Mouse (Mus musculus) lung, embryonic 15.5 days (tissue): ENCODE measurements around the gene Ptpn11. TPM values are rescaled to one million over a fixed set of nuclear protein-coding genes. Genes with fewer than 3 reads are reported as not detected.
A peak's percentile ranks its signal among the peaks of the same experiment; 100 is the strongest.
"Not testable (repeated sequence)": the region's sequence is repeated elsewhere in the genome, so short reads cannot be mapped to it uniquely, and the experiment has no call there.

Experiments used
- ATAC-seq: fragments of 200-750 bp; cut with Nextera tagmentation; 2 replicates; pipeline ENCODE4 v1.8.0; 2017; ENCODE audit warnings: moderate number of reproducible peaks, borderline replicate concordance; ENCODE audit not compliant: low FRiP score, low TSS enrichment; ENCODE audit errors: extremely low read depth
- H3K27ac ChIP-seq: fragments of 300-500 bp; sonication (generic); 2 replicates; pipeline ENCODE4 v1.5.1; 2015; ENCODE audit warnings: moderate library complexity, mild to moderate bottlenecking, inconsistent platforms
- H3K27me3 ChIP-seq: fragments of 300-500 bp; sonication (generic); 2 replicates; pipeline ENCODE4 v1.6.1; 2015; ENCODE audit warnings: inconsistent platforms
- H3K36me3 ChIP-seq: fragments of 300-500 bp; sonication (generic); 2 replicates; pipeline ENCODE4 v1.6.1; 2015; ENCODE audit warnings: inconsistent platforms
- H3K4me1 ChIP-seq: fragments of 300-500 bp; sonication (generic); 2 replicates; pipeline ENCODE4 v1.6.1; 2015; ENCODE audit warnings: inconsistent platforms
- H3K4me2 ChIP-seq: fragments of 300-500 bp; sonication (generic); 2 replicates; pipeline ENCODE4 v1.6.1; 2015; ENCODE audit warnings: inconsistent platforms, mild to moderate bottlenecking, moderate library complexity
- H3K4me3 ChIP-seq: fragments of 300-500 bp; sonication (generic); 2 replicates; pipeline ENCODE4 v1.5.1; 2015; ENCODE audit warnings: mild to moderate bottlenecking, inconsistent platforms
- H3K9ac ChIP-seq: fragments of 300-500 bp; sonication (generic); 2 replicates; pipeline ENCODE4 v1.6.1; 2015; ENCODE audit warnings: inconsistent platforms
- H3K9me3 ChIP-seq: fragments of 300-500 bp; sonication (generic); 2 replicates; pipeline ENCODE4 v1.6.1; 2016; ENCODE audit warnings: inconsistent platforms
- WGBS: fragments of 180-500 bp; shearing (Covaris S2); methylation state at CpG from one replicate; pipeline ENCODE4 v1.1.7; 2015; 5-methylcytosine and 5-hydroxymethylcytosine counted together
- polyA plus RNA-seq: library from polyadenylated mRNA; unstranded; fragments of >200 nt; fragmentation: Nextera tagmentation; extraction: Ambion mirVana; gene quantifications from 2 replicates; pipeline ENCODE4 v1.2.1, GENCODE M21; 2015

The Ptpn11 gene
- polyA plus RNA-seq, 1 experiment from 2014 or later: 20.8 TPM

DNA sequence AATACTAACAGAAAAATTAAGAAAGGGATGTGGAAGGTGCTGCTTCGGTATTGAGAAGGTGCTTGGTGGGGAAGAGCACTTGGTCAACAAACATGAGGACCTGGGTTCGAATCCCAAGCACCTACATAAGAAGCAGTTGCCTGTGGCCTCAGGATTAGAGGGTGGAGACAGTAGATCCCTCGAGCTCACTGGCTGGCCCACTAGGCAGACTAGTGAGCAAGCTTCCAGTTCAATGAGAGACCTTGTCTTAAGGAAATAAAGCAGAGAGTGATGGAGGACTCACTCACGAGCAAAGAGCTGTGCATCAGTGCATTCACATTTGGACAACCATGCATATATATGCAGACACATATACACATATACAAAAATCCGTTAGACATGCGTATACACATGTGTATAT is 20.9 kb upstream of the Ptpn11 start:
- WGBS: 91% methylated on average over 6 of the region's 6 CpGs
- Histone ChIP-seq H3K4me1 (peaks cover 7% of the 10 kb centered on the region; the same call in 1 of the 2 replicates), H3K9ac (no peak overlapping the region), H3K27ac (no peak overlapping the region), H3K4me2 (no peak overlapping the region), H3K4me3 (no peak overlapping the region), H3K27me3 (no peaks in the 10 kb centered on the region), H3K9me3 (no peaks in the 10 kb centered on the region), H3K36me3 (peaks cover 62% of the 10 kb centered on the region)
- no peak for ATAC-seq

DNA sequence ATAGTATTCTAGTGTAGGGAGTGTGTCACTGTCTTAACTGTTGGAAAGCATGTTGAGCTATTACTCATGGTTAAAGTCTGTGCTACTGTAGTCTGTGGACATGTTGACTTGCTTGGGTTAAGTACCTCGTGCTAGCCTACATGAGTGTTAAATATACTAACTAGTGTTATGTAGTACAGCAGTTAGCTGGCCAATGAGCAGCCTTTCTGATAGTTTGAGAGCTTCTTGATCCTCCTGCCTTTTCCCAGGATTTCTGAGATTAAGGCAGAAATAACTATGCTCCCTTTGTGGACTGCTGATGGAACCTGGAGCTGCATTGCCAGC is 19.4 kb upstream of the Ptpn11 start:
- no peak overlapping the region for H3K4me2 ChIP-seq
- WGBS: 78% methylated on average over 1 of the region's 1 CpGs
- H3K9me3 ChIP-seq: no peaks in the 10 kb centered on the region
- peaks cover 22% of the 10 kb centered on the region for H3K4me1 ChIP-seq
- peaks cover 78% of the 10 kb centered on the region for H3K36me3 ChIP-seq
- no peak overlapping the region for H3K27ac ChIP-seq
- no peak for ATAC-seq
- H3K4me3 ChIP-seq: no peak overlapping the region
- no peak overlapping the region for H3K9ac ChIP-seq
- no peaks in the 10 kb centered on the region for H3K27me3 ChIP-seq

DNA sequence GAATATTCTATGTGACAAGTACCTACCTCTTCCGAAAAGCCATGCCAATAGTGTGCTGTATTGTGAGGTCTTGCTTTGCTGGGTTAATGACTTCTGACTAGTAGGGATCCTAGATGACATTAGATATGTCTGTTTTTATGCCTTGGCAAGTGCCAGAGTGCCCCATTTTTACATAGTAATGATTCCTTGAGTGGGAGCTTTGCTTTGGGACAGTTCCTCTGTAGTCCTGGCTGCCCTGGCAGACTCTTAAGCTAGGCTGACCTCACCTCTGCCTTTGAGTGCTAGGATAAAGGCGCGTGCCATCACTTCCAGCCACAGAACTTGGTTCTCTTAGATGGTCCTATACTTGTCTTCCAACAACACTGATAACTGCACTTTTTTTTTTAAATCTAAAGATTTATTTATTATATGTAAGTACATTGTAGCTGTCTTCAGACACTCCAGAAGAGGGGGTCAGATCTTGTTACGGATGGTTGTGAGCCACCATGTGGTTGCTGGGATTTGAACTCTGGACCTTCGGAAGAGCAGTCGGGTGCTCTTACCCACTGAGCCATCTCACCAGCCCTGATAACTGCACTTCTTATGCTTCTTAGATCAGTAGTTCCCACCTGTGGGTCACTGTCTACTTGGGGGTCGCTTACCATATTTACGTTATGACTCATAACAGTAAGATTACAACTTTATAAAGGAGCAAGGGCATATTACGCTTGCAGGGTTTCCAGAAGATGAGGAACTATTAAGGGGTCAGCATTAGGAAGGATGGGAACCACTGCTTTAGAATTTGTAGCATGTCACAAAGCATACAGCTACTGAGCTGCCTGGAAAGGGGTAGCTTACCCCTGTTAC is 18.8 kb upstream of the Ptpn11 start:
- H3K9me3 ChIP-seq: no peaks in the 10 kb centered on the region
- H3K4me1 ChIP-seq: peaks cover 25% of the 10 kb centered on the region
- H3K4me2 ChIP-seq: no peak overlapping the region
- no peak overlapping the region for H3K27ac ChIP-seq
- ATAC-seq: no peak
- no peak overlapping the region for H3K4me3 ChIP-seq
- H3K36me3 ChIP-seq: peaks cover 79% of the 10 kb centered on the region
- no peaks in the 10 kb centered on the region for H3K27me3 ChIP-seq
- WGBS: 76% methylated on average over 9 of the region's 9 CpGs
- H3K9ac ChIP-seq: no peak overlapping the region

GRCm38 (mm10) chr5:121206984-121207383 is 15.8 kb upstream of the Ptpn11 start:
- Histone ChIP-seq H3K9ac (no peak overlapping the region), H3K27ac (no peak overlapping the region), H3K9me3 (no peaks in the 10 kb centered on the region), H3K4me1 (peaks cover 25% of the 10 kb centered on the region), H3K27me3 (no peaks in the 10 kb centered on the region), H3K4me2 (no peak overlapping the region), H3K4me3 (no peak overlapping the region), H3K36me3 (peaks cover 65% of the 10 kb centered on the region)
- ATAC-seq: no peak
- 56% methylated on average over 3 of the region's 3 CpGs for WGBS

DNA sequence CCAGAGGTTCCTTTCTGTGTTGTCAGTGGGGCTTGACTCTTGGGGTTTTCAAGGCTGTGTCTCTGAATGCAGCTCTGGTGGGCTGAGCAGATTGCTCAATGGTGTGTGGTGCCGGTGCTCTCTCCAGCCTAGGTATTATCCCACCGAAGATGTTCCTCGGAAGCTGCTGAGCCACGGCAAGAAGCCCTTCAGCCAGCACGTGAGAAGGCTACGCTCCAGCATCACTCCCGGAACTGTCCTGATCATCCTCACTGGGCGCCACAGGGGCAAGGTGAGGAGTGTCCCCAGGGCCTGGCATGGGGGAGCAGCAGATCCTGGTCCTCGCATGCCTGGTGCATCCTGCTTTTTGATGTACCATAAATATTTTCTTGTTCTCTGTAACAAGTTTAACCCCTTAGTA is 15.3 kb upstream of the Ptpn11 start:
- Histone ChIP-seq H3K27ac (no peak overlapping the region), H3K4me2 (peak overlapping the region; percentile 69; the same call in 1 of the 2 replicates), H3K9me3 (no peaks in the 10 kb centered on the region), H3K4me1 (peaks cover 25% of the 10 kb centered on the region), H3K9ac (peak overlapping the region; percentile 99), H3K27me3 (no peaks in the 10 kb centered on the region), H3K36me3 (peaks cover 61% of the 10 kb centered on the region), H3K4me3 (peak overlapping the region; percentile 97; the same call in 1 of the 2 replicates)
- WGBS: 70% methylated on average over 9 of the region's 9 CpGs
- ATAC-seq: no peak

GRCm38 (mm10) chr5:121205537-121206130 is 14.4 kb upstream of the Ptpn11 start:
- H3K9me3 ChIP-seq, ATAC-seq, H3K27ac ChIP-seq, H3K27me3 ChIP-seq: not testable (repeated sequence)
- WGBS: 62% methylated on average over 8 of the region's 10 CpGs
- Histone ChIP-seq H3K4me1 (peaks cover 25% of the 10 kb centered on the region), H3K4me3 (peak overlapping the region; percentile 97), H3K36me3 (peaks cover 52% of the 10 kb centered on the region), H3K9ac (peak overlapping the region; percentile 99), H3K4me2 (peak overlapping the region; percentile 69)

DNA sequence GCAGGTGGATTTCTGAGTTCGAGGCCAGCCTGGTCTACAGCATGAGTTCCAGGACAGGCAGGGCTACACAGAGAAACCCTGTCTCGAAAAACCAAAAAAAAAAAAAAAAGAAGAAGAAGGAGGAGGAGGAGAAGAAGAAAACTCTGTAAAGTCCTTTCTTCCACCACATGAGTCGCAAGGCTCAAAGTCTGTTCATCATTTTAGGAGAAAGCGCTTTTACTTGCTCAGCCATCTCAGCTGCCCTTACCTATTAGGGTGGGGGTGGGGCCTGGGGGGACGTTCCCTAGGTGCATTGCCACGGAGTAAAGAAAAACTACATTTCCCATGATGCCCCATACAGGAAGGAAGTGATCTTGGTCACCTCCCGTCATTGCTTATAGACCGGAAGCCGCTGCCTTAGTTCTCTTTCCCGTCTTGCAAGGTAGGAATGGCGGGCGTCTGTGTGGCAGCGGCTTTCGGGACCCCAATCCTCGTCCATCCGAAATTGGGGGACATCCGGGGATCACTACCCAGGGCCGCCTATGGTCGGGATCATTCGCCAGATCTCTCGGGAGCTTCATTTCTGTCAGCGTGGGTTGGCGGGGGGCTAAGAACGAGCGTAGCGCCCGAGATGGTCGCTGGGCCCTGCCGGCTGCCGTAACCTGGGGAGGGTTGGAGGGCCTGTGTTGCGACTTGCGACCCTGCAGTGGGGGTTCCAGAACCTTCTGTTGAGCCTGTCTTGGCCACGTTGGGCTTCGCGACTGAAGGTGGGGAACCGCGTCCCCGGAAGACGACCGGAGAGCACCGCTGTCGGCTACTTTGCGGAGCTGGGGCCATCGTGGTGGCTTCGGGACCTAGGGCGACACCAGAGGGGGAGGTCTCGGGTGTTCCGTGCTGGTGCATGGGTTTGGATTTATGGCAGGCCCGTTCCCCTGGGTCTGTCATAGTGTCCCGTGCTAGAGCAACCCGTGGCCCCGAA is 13.2 kb upstream of the Ptpn11 start, which contains the start of gene Rpl6:
TSS of gene Rpl6 (plus strand) at position 350 of the 958 bp plus-strand sequence.
- Histone ChIP-seq H3K36me3 (peaks cover 40% of the 10 kb centered on the region), H3K4me2 (peak within 1 kb of the TSS; percentile 69), H3K4me3 (peak within 1 kb of the TSS; percentile 97), H3K4me1 (peaks cover 25% of the 10 kb centered on the region), H3K27me3 (no peaks in the 10 kb centered on the region), H3K27ac (peak within 1 kb of the TSS; percentile 61), H3K9me3 (no peaks in the 10 kb centered on the region), H3K9ac (peak within 1 kb of the TSS; percentile 99)
- WGBS: under 1% methylated on average over 52 of the region's 52 CpGs
- peak; percentile 88 for ATAC-seq

- Histone ChIP-seq H3K4me2 (no peak overlapping the region), H3K9ac (no peak overlapping the region), H3K9me3 (no peaks in the 10 kb centered on the region), H3K36me3 (peaks cover 20% of the 10 kb centered on the region), H3K27me3 (no peaks in the 10 kb centered on the region), H3K4me1 (peaks cover 19% of the 10 kb centered on the region), H3K4me3 (no peak overlapping the region), H3K27ac (no peak overlapping the region)
- 77% methylated on average over 1 of the region's 1 CpGs for WGBS
- ATAC-seq: no peak
Observed at GRCm38 (mm10) chr5:121202467-121202866, 11.3 kb upstream of the Ptpn11 start.

- H3K4me2 ChIP-seq: no peak overlapping the region
- no peak overlapping the region for H3K27ac ChIP-seq
- H3K9me3 ChIP-seq: no peaks in the 10 kb centered on the region
- peaks cover 14% of the 10 kb centered on the region for H3K4me1 ChIP-seq
- no peak for ATAC-seq
- no peak overlapping the region for H3K4me3 ChIP-seq
- no peak overlapping the region for H3K9ac ChIP-seq
- H3K27me3 ChIP-seq: no peaks in the 10 kb centered on the region
- peaks cover 13% of the 10 kb centered on the region for H3K36me3 ChIP-seq
- 41% methylated on average over 3 of the region's 3 CpGs for WGBS
Observed at GRCm38 (mm10) chr5:121201739-121202138, 10.5 kb upstream of the Ptpn11 start.

- no peak overlapping the region for H3K27ac ChIP-seq
- WGBS: 81% methylated on average over 5 of the region's 5 CpGs
- no peak overlapping the region for H3K4me3 ChIP-seq
- no peak overlapping the region for H3K9ac ChIP-seq
- H3K36me3 ChIP-seq: no peaks in the 10 kb centered on the region
- no peak overlapping the region for H3K4me2 ChIP-seq
- no peaks in the 10 kb centered on the region for H3K4me1 ChIP-seq
- no peaks in the 10 kb centered on the region for H3K9me3 ChIP-seq
- no peak for ATAC-seq
- H3K27me3 ChIP-seq: no peaks in the 10 kb centered on the region
Observed at GRCm38 (mm10) chr5:121198376-121198775, 7.2 kb upstream of the Ptpn11 start.

DNA sequence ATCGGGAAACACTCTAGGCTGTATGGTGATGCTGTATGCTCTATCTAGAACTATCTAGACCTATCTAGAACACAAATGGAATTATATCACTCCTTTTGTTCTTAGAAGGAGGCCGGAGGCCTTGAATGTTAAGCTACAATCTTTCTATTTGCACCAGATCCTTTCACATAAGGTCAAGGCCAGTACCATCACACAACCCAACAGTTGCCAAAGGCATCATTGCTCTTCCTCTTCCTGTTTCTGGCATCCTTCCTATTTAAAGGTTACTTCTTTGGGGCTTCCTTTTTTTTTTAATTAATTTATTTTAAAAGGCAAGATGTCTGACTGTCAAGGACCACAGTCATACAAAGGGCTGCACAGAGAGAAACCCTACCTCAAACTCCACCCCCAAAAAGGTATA is 6.1 kb upstream of the Ptpn11 start:
- Histone ChIP-seq H3K9ac (no peak overlapping the region), H3K4me1 (no peaks in the 10 kb centered on the region), H3K4me2 (no peak overlapping the region), H3K4me3 (no peak overlapping the region), H3K9me3 (no peaks in the 10 kb centered on the region), H3K27me3 (no peaks in the 10 kb centered on the region), H3K36me3 (no peaks in the 10 kb centered on the region), H3K27ac (no peak overlapping the region)
- ATAC-seq: no peak
- 79% methylated on average over 2 of the region's 2 CpGs for WGBS
